Mouse (Mus musculus) heart, postnatal 0 days (tissue): Measurements from ENCODE around the gene Arl6ip4.

ENCODE experiments used
- CTCF ChIP-seq: IDR thresholded peaks from 2 replicates; pipeline ENCODE4 v1.5.1; 2016; ENCODE audit warnings: antibody characterized with exemption, control low read depth, low read depth
- EP300 ChIP-seq: IDR thresholded peaks from 2 replicates; pipeline ENCODE4 v1.6.1; 2016; ENCODE audit warnings: antibody characterized with exemption, low read depth

DNA sequence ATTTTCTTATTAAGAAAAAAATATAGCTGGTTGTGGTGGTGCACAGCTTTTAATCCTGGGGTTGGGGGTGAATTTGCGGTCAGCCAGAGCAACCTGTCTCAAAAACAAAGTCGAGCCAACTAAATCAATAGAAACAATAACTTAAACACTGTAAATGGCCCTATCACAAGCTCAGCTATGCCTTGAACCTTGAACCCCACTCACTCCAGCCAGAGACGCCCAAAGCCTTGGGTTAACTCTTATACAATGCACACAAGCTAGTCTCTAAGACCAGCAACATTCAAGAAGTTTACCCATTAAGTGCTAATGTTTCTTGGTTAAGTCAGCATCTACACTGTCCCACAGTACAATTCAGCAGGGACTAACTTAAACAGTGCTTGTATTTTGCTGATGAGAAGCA, 46.2 kb upstream of the Arl6ip4 start:
- no peak for TF ChIP-seq CTCF
- TF ChIP-seq EP300, result no peak
